In genomic region chr4:55663856-55664255, GRCm38 (mm10) we compare ENCODE assay signal across 15 mouse cellular contexts.
DNase-seq lines count a peak whose midpoint lies in the region; ATAC-seq lines count a peak whose summit lies in the region.
"Had no signal": no experiment of that assay in that cellular context is flagged by ENCODE, and none has a peak within 500 bp of the region (broad histone marks: within the 10 kb centered on the region; RNA-seq: fewer than 3 reads in every experiment).

No protein-coding gene starts in this region.

- 12% methylated on average over 5 of the region's 5 CpGs for WGBS in kidney, embryonic 15.5 days
- WGBS in embryonic facial prominence, embryonic 10.5 days: 59% methylated on average over 5 of the region's 5 CpGs

- H3K36me3 ChIP-seq in kidney, embryonic 15.5 days: no peaks in the 10 kb centered on the region
- H3K36me3 ChIP-seq in embryonic facial prominence, embryonic 10.5 days (replicated peaks): no peaks in the 10 kb centered on the region
- H3K36me3 ChIP-seq: heart, embryonic 12.5 days; hindbrain, embryonic 13.5 days had no signal

- H3K9me3 ChIP-seq in kidney, embryonic 15.5 days (replicated peaks): no peaks in the 10 kb centered on the region
- no peaks in the 10 kb centered on the region for H3K9me3 ChIP-seq in embryonic facial prominence, embryonic 10.5 days
- H3K9me3 ChIP-seq: heart, embryonic 12.5 days; hindbrain, embryonic 13.5 days had no signal

- DNase-seq in kidney, adult 8-10 months: no peak
- peak; percentile 21 for DNase-seq in right cerebral cortex, adult 18-20 months
- no peak for DNase-seq in right cerebral cortex, postnatal 4 days
- peak; percentile 65 for DNase-seq in layer of hippocampus, adult 9-11 months
- DNase-seq in lung, postnatal 14 days: no peak
- no peak for DNase-seq in embryonic facial prominence, embryonic 10.5 days (ENCODE audit: low spot score)
- DNase-seq: cerebellum, postnatal 14 days; gastrocnemius, postnatal 10 days; lung, postnatal 10 days; thymus, postnatal 25 days had no signal

- peak; percentile 47 for ATAC-seq in kidney, embryonic 15.5 days (replicated peaks; ENCODE audit: low FRiP score)
- ATAC-seq in CD4-positive, CD25-positive, alpha-beta regulatory T cell, adult 4 months: no peak

- H3K9ac ChIP-seq in kidney, embryonic 15.5 days: no peak overlapping the region
- H3K9ac ChIP-seq: heart, embryonic 12.5 days; hindbrain, embryonic 13.5 days had no signal

- no peak overlapping the region for H3K4me3 ChIP-seq in kidney, embryonic 15.5 days (replicated peaks)
- H3K4me3 ChIP-seq in embryonic facial prominence, embryonic 10.5 days: no peak overlapping the region
- H3K4me3 ChIP-seq: heart, embryonic 12.5 days; hindbrain, embryonic 13.5 days; left cerebral cortex, adult 2 months had no signal

- no peak overlapping the region for H3K27ac ChIP-seq in kidney, embryonic 15.5 days
- no peak overlapping the region for H3K27ac ChIP-seq in embryonic facial prominence, embryonic 10.5 days (replicated peaks)
- H3K27ac ChIP-seq: hindbrain, embryonic 13.5 days; left cerebral cortex, adult 2 months had no signal

- H3K27me3 ChIP-seq in kidney, embryonic 15.5 days: no peaks in the 10 kb centered on the region
- no peaks in the 10 kb centered on the region for H3K27me3 ChIP-seq in embryonic facial prominence, embryonic 10.5 days (replicated peaks; ENCODE audit: low read depth, poor library complexity, severe bottlenecking)
- H3K27me3 ChIP-seq: hindbrain, embryonic 13.5 days had no signal

- no peaks in the 10 kb centered on the region for H3K4me1 ChIP-seq in kidney, embryonic 15.5 days
- no peaks in the 10 kb centered on the region for H3K4me1 ChIP-seq in embryonic facial prominence, embryonic 10.5 days
- H3K4me1 ChIP-seq: heart, embryonic 12.5 days had no signal

- no peak overlapping the region for H3K4me2 ChIP-seq in kidney, embryonic 15.5 days
- H3K4me2 ChIP-seq: heart, embryonic 12.5 days; hindbrain, embryonic 13.5 days had no signal

Comparison
In these comparisons a context has a peak if more than half of its experiments do, and no peak if none do; other contexts are left out.
1. DNase-seq: peak in right cerebral cortex, adult 18-20 months (single experiment) and layer of hippocampus, adult 9-11 months (single experiment); none in kidney, adult 8-10 months (0 of 2), right cerebral cortex, postnatal 4 days (single experiment), lung, postnatal 14 days (single experiment) and embryonic facial prominence, embryonic 10.5 days (single experiment).